Mouse (Mus musculus): ENCODE data around the gene Agbl4. TPM values are rescaled to one million over a fixed set of nuclear protein-coding genes. Genes with fewer than 3 reads are reported as not detected.
A peak's percentile ranks its signal among the peaks of the same experiment; 100 is the strongest.

Gene Agbl4
- total RNA-seq, 1 experiment from 2014 or later: 1.2 TPM

GRCm38 (mm10) chr4:111502965-111503727 lies 1105.7 kb downstream of the Agbl4 start:
- DNase-seq: no peak

- no peak for DNase-seq
Observed at GRCm38 (mm10) chr4:111504952-111505351, 1107.5 kb downstream of the Agbl4 start.

- DNase-seq: no peak
Observed at GRCm38 (mm10) chr4:111510129-111510528, 1112.7 kb downstream of the Agbl4 start.

GRCm38 (mm10) chr4:111513921-111514320 lies 1116.5 kb downstream of the Agbl4 start:
- no peak for DNase-seq

GRCm38 (mm10) chr4:111516136-111516535 lies 1118.7 kb downstream of the Agbl4 start:
- no peak for DNase-seq

- DNase-seq: no peak
Observed at GRCm38 (mm10) chr4:111517063-111517792, 1119.8 kb downstream of the Agbl4 start.

- no peak for DNase-seq
Observed at GRCm38 (mm10) chr4:111518191-111518590, 1120.7 kb downstream of the Agbl4 start.

- no peak for DNase-seq
Observed at GRCm38 (mm10) chr4:111519267-111519666, 1121.8 kb downstream of the Agbl4 start.

GRCm38 (mm10) chr4:111520006-111520405 lies 1122.5 kb downstream of the Agbl4 start:
- DNase-seq: no peak

- no peak for DNase-seq
Observed at GRCm38 (mm10) chr4:111522974-111523373, 1125.5 kb downstream of the Agbl4 start.

GRCm38 (mm10) chr4:111528961-111529360 lies 1131.5 kb downstream of the Agbl4 start:
- no peak for DNase-seq

GRCm38 (mm10) chr4:111529996-111530395 lies 1132.5 kb downstream of the Agbl4 start:
- no peak for DNase-seq

GRCm38 (mm10) chr4:111530537-111530936 lies 1133.1 kb downstream of the Agbl4 start:
- DNase-seq: no peak

- DNase-seq: no peak
Observed at GRCm38 (mm10) chr4:111544684-111545083, 1147.2 kb downstream of the Agbl4 start.

GRCm38 (mm10) chr4:111546009-111546408 lies 1148.5 kb downstream of the Agbl4 start:
- DNase-seq: peak; percentile 2

- no peak for DNase-seq
Observed at GRCm38 (mm10) chr4:111555426-111555825, 1158.0 kb downstream of the Agbl4 start.

GRCm38 (mm10) chr4:111577087-111577773 lies 1179.8 kb downstream of the Agbl4 start:
- DNase-seq: no peak

GRCm38 (mm10) chr4:111579115-111579862 lies 1181.8 kb downstream of the Agbl4 start:
- no peak for DNase-seq

GRCm38 (mm10) chr4:111579863-111580224 lies 1182.4 kb downstream of the Agbl4 start:
- no peak for DNase-seq

- no peak for DNase-seq
Observed at GRCm38 (mm10) chr4:111580239-111580638, 1182.8 kb downstream of the Agbl4 start.

- DNase-seq: no peak
Observed at GRCm38 (mm10) chr4:111583562-111584237, 1186.2 kb downstream of the Agbl4 start.

GRCm38 (mm10) chr4:111584286-111584685 lies 1186.8 kb downstream of the Agbl4 start:
- no peak for DNase-seq
